Mouse (Mus musculus) liver, postnatal 0 days (tissue): Measurements from ENCODE around the gene Them5. TPM values are rescaled to one million over a fixed set of nuclear protein-coding genes. Genes with fewer than 3 reads are reported as not detected.

ENCODE experiments used
- ATAC-seq: fragments of 200-750 bp; cut with Nextera tagmentation; 2 replicates; pipeline ENCODE4 v1.8.0; 2017; ENCODE audit warnings: mild to moderate bottlenecking, moderate library complexity
- DNase-seq: peaks from one replicate; pipeline ENCODE4 v3.0.0-alpha.2; 2016
- H3K27ac ChIP-seq: fragments of 300-500 bp; sonication (generic); 2 replicates; pipeline ENCODE4 v1.5.1; 2014; ENCODE audit warnings: antibody characterized with exemption, moderate library complexity, mild to moderate bottlenecking, low read depth
- H3K27me3 ChIP-seq: fragments of 300-500 bp; sonication (generic); 2 replicates; pipeline ENCODE4 v1.6.1; 2014; ENCODE audit warnings: low read length, control low read depth, mixed read lengths; ENCODE audit not compliant: insufficient read depth
- H3K36me3 ChIP-seq: fragments of 300-500 bp; sonication (generic); replicated peaks from 2 replicates; pipeline ENCODE4 v1.6.1; 2014; ENCODE audit warnings: mild to moderate bottlenecking, control low read depth, low read length, moderate library complexity, mixed read lengths; ENCODE audit not compliant: insufficient read depth
- H3K4me1 ChIP-seq: fragments of 300-500 bp; sonication (generic); 2 replicates; pipeline ENCODE4 v1.6.1; 2014; ENCODE audit warnings: antibody characterized with exemption, mild to moderate bottlenecking, control low read depth; ENCODE audit not compliant: insufficient read depth
- H3K4me2 ChIP-seq: fragments of 300-500 bp; sonication (generic); 2 replicates; pipeline ENCODE4 v1.6.1; 2014; ENCODE audit warnings: low read depth, mild to moderate bottlenecking, low read length, moderate library complexity, mixed read lengths
- H3K4me3 ChIP-seq: fragments of 300-500 bp; sonication (generic); 2 replicates; pipeline ENCODE4 v1.5.1; 2014; ENCODE audit warnings: low read depth, low read length
- H3K9ac ChIP-seq: fragments of 300-500 bp; sonication (generic); replicated peaks from 2 replicates; pipeline ENCODE4 v1.6.1; 2014; ENCODE audit warnings: mild to moderate bottlenecking, moderate library complexity
- H3K9me3 ChIP-seq: fragments of 300-500 bp; sonication (generic); 2 replicates; pipeline ENCODE4 v1.6.1; 2016; ENCODE audit warnings: mild to moderate bottlenecking, control low read depth, low read length, mixed read lengths
- CTCF ChIP-seq: sonication (generic); IDR thresholded peaks from 2 replicates; pipeline ENCODE4 v1.5.1; 2016; ENCODE audit warnings: antibody characterized with exemption, low read depth
- EP300 ChIP-seq: IDR thresholded peaks from 2 replicates; pipeline ENCODE4 v1.6.1; 2016; ENCODE audit warnings: antibody characterized with exemption, low read depth, mild to moderate bottlenecking
- WGBS: fragments of 180-500 bp; shearing (Covaris S2); extraction: QIAGEN DNeasy Blood & Tissue Kit; methylation state at CpG from one replicate; pipeline ENCODE4 v1.1.7; 2014; ENCODE audit not compliant: insufficient replicate concordance; 5-methylcytosine and 5-hydroxymethylcytosine counted together
- polyA plus RNA-seq: library from polyadenylated mRNA; unstranded; fragments of >200 nt; fragmentation: Nextera tagmentation; extraction: Ambion mirVana; gene quantifications from 2 replicates; pipeline ENCODE4 v1.2.1, GENCODE M21; 2015

The Them5 gene
- polyA plus RNA-seq, 1 experiment from 2014 or later: not detected

GRCm38 (mm10) chr3:94311376-94311775 lies 30.5 kb upstream of the Them5 start:
- Histone ChIP-seq H3K36me3 (no peaks in the 10 kb centered on the region), H3K9ac (no peak overlapping the region), H3K4me2 (peak overlapping the region; percentile 79), H3K27ac (peak overlapping the region; percentile 45), H3K9me3 (no peaks in the 10 kb centered on the region), H3K4me3 (peak overlapping the region; percentile 11; the same call in 1 of the 2 replicates), H3K4me1 (peaks cover 11% of the 10 kb centered on the region; the same call in 1 of the 2 replicates), H3K27me3 (no peaks in the 10 kb centered on the region)
- DNase-seq (no peak), ATAC-seq (no peak)
- TF ChIP-seq EP300: no peak
- no peak for TF ChIP-seq CTCF
- WGBS: 60% methylated on average over 4 of the region's 4 CpGs

GRCm38 (mm10) chr3:94328681-94329080 lies 13.2 kb upstream of the Them5 start:
- Histone ChIP-seq H3K9me3 (no peaks in the 10 kb centered on the region), H3K4me3 (no peak overlapping the region), H3K27ac (no peak overlapping the region), H3K9ac (no peak overlapping the region), H3K36me3 (peaks cover 16% of the 10 kb centered on the region), H3K4me1 (no peaks in the 10 kb centered on the region), H3K4me2 (no peak overlapping the region), H3K27me3 (no peaks in the 10 kb centered on the region)
- WGBS: 69% methylated on average over 3 of the region's 3 CpGs
- peak; percentile 45 for TF ChIP-seq CTCF
- TF ChIP-seq EP300: no peak
- DNase-seq (no peak), ATAC-seq (no peak)

GRCm38 (mm10) chr3:94334442-94334841 lies 7.5 kb upstream of the Them5 start:
- TF ChIP-seq EP300: no peak
- TF ChIP-seq CTCF: no peak
- H3K36me3 ChIP-seq: no peaks in the 10 kb centered on the region; the same call in 1 of the 2 replicates
- H3K27ac ChIP-seq: no peak overlapping the region
- DNase-seq (no peak), ATAC-seq (no peak)
- no peak overlapping the region for H3K9ac ChIP-seq
- WGBS: 82% methylated on average over 4 of the region's 4 CpGs
- no peak overlapping the region for H3K4me3 ChIP-seq
- H3K4me2 ChIP-seq: no peak overlapping the region
- H3K9me3 ChIP-seq: no peaks in the 10 kb centered on the region
- H3K4me1 ChIP-seq: no peaks in the 10 kb centered on the region
- no peaks in the 10 kb centered on the region for H3K27me3 ChIP-seq

- peak; percentile 35; the same call in 1 of the 2 replicates for TF ChIP-seq EP300
- TF ChIP-seq CTCF: no peak
- Histone ChIP-seq H3K9me3 (no peaks in the 10 kb centered on the region), H3K9ac (no peak overlapping the region), H3K27ac (no peak overlapping the region; the same call in 1 of the 2 replicates), H3K4me1 (no peaks in the 10 kb centered on the region), H3K27me3 (no peaks in the 10 kb centered on the region), H3K36me3 (no peaks in the 10 kb centered on the region), H3K4me3 (no peak overlapping the region), H3K4me2 (no peak overlapping the region)
- DNase-seq (no peak), ATAC-seq (peak; percentile 53; the same call in 1 of the 2 replicates)
- WGBS: 60% methylated on average over 3 of the region's 3 CpGs
Observed at GRCm38 (mm10) chr3:94338522-94338921, 3.4 kb upstream of the Them5 start.

- Histone ChIP-seq H3K9me3 (no peaks in the 10 kb centered on the region), H3K4me2 (no peak overlapping the region), H3K9ac (no peak overlapping the region), H3K4me1 (no peaks in the 10 kb centered on the region), H3K27ac (no peak overlapping the region), H3K36me3 (no peaks in the 10 kb centered on the region), H3K27me3 (no peaks in the 10 kb centered on the region), H3K4me3 (no peak overlapping the region)
- TF ChIP-seq CTCF: no peak
- TF ChIP-seq EP300: no peak
- ATAC-seq: no peak
- WGBS: 69% methylated on average over 1 of the region's 1 CpGs
- no peak for DNase-seq
Observed at GRCm38 (mm10) chr3:94342552-94342951, 653 bp downstream of the Them5 start.

- no peak overlapping the region for H3K9ac ChIP-seq
- no peak overlapping the region for H3K4me3 ChIP-seq
- H3K4me1 ChIP-seq: no peaks in the 10 kb centered on the region
- no peak overlapping the region for H3K27ac ChIP-seq
- no peaks in the 10 kb centered on the region for H3K36me3 ChIP-seq
- ATAC-seq: no peak
- H3K9me3 ChIP-seq: no peaks in the 10 kb centered on the region
- no peak for DNase-seq
- no peak for TF ChIP-seq EP300
- TF ChIP-seq CTCF: no peak
- no peaks in the 10 kb centered on the region for H3K27me3 ChIP-seq
- H3K4me2 ChIP-seq: no peak overlapping the region
- 71% methylated on average over 2 of the region's 2 CpGs for WGBS
Observed at GRCm38 (mm10) chr3:94344182-94344581, 2.3 kb downstream of the Them5 start.

GRCm38 (mm10) chr3:94344897-94345296 lies 3.0 kb downstream of the Them5 start:
- ATAC-seq: no peak
- Histone ChIP-seq H3K9me3 (no peaks in the 10 kb centered on the region), H3K9ac (no peak overlapping the region), H3K36me3 (no peaks in the 10 kb centered on the region), H3K4me1 (no peaks in the 10 kb centered on the region), H3K27ac (no peak overlapping the region), H3K4me3 (no peak overlapping the region), H3K4me2 (no peak overlapping the region), H3K27me3 (no peaks in the 10 kb centered on the region)
- TF ChIP-seq CTCF (no peak), EP300 (no peak)
- WGBS: 66% methylated on average over 3 of the region's 3 CpGs
- DNase-seq: no peak
